Mouse (Mus musculus) erythroblast, embryonic 14.5 days (primary cell): ENCODE results near the gene Rnf208.

Experiments
- GATA1 ChIP-seq: IDR thresholded peaks from 2 replicates; pipeline ENCODE4 v1.6.1; 2012; ENCODE audit warnings: low read length, inconsistent platforms, mixed read lengths
- TAL1 ChIP-seq: IDR thresholded peaks from 3 replicates; pipeline ENCODE4 v1.6.1; 2012; ENCODE audit warnings: low read length, inconsistent platforms, mixed read lengths

GRCm38 (mm10) chr2:25273010-25273409 lies 31.0 kb downstream of the Rnf208 start:
- TF ChIP-seq GATA1 (no peak), TAL1 (no peak)
